In the genomic region with DNA sequence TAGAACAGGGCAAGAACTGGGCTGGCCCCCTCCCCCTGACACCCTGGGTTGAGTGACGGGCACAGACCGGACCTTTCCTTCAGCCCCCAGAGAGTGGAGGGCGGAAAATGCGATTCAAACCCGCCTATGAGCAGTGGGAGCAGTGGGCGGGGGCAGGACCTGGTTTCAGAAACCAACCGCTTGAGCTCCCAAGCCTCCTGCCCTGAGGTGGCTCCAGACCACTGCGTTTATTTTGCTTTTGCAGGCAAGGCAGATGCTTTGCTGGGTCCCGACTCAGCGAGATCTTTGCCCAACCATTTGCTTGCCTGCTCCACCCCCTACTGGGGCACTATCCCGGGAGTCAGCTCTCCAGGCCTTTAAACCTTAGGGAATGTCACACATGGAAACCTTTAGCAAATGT, we compare ENCODE assay signal across 9 mouse cellular contexts. TPM values are rescaled to one million over a fixed set of nuclear protein-coding genes. Genes with fewer than 3 reads are reported as not detected.
DNase-seq lines count a peak whose midpoint lies in the region; ATAC-seq and TF ChIP-seq lines count a peak whose summit lies in the region.
"Had no signal": no experiment of that assay in that cellular context is flagged by ENCODE, and none has a peak within 500 bp of the region (broad histone marks: within the 10 kb centered on the region; RNA-seq: fewer than 3 reads in every experiment).

No protein-coding gene starts in this region.

- H3K36me3 ChIP-seq in forebrain, embryonic 10.5 days (replicated peaks) = no peaks in the 10 kb centered on the region
- no peaks in the 10 kb centered on the region for H3K36me3 ChIP-seq in forebrain, postnatal 0 days (ENCODE audit: insufficient read depth)
- H3K36me3 ChIP-seq in embryonic facial prominence, embryonic 10.5 days (replicated peaks) = no peaks in the 10 kb centered on the region
- H3K36me3 ChIP-seq in heart, embryonic 16.5 days (ENCODE audit: control insufficient read depth, insufficient read depth) = no peaks in the 10 kb centered on the region
- H3K36me3 ChIP-seq in limb, embryonic 11.5 days (ENCODE audit: control insufficient read depth, insufficient read depth, low read length) = no peaks in the 10 kb centered on the region

- peaks cover 100% of the 10 kb centered on the region for H3K27me3 ChIP-seq in forebrain, embryonic 10.5 days (ENCODE audit: poor library complexity, severe bottlenecking)
- H3K27me3 ChIP-seq in forebrain, postnatal 0 days (ENCODE audit: insufficient read depth, low read length) = peaks cover 80% of the 10 kb centered on the region
- peaks cover 99% of the 10 kb centered on the region for H3K27me3 ChIP-seq in embryonic facial prominence, embryonic 10.5 days (replicated peaks; ENCODE audit: low read depth, poor library complexity, severe bottlenecking)
- H3K27me3 ChIP-seq in heart, embryonic 16.5 days (ENCODE audit: control insufficient read depth, insufficient read depth, low read length) = peaks cover 72% of the 10 kb centered on the region
- H3K27me3 ChIP-seq in limb, embryonic 11.5 days (ENCODE audit: control insufficient read depth, insufficient read depth, low read length) = no peaks in the 10 kb centered on the region

- 0% methylated on average over 11 of the region's 11 CpGs for WGBS in forebrain, embryonic 10.5 days
- 4% methylated on average over 11 of the region's 11 CpGs for WGBS in forebrain, postnatal 0 days
- WGBS in embryonic facial prominence, embryonic 10.5 days = 0% methylated on average over 11 of the region's 11 CpGs
- 2% methylated on average over 11 of the region's 11 CpGs for WGBS in heart, embryonic 16.5 days
- 0% methylated on average over 11 of the region's 11 CpGs for WGBS in limb, embryonic 11.5 days

- no peak overlapping the region for H3K4me2 ChIP-seq in forebrain, postnatal 0 days (ENCODE audit: low read depth)
- peak overlapping the region; percentile 53 for H3K4me2 ChIP-seq in heart, embryonic 16.5 days (ENCODE audit: low read depth, low read length)
- H3K4me2 ChIP-seq in limb, embryonic 11.5 days (ENCODE audit: low read depth, severe bottlenecking) = peak overlapping the region; percentile 65

- ATAC-seq in forebrain, postnatal 0 days = no peak
- ATAC-seq in heart, embryonic 16.5 days (replicated peaks; ENCODE audit: extremely low read depth, insufficient read depth, low FRiP score) = no peak
- peak; percentile 27 for ATAC-seq in limb, embryonic 11.5 days (ENCODE audit: insufficient number of reproducible peaks, low FRiP score, low TSS enrichment, low read depth)

- TF ChIP-seq CTCF in forebrain, postnatal 0 days (IDR thresholded peaks at IDR 0.05; ENCODE audit: low read depth) = no peak

- DNase-seq in forebrain, embryonic 10.5 days (ENCODE audit: extremely low spot score, low spot score) = peak; percentile 55
- DNase-seq in forebrain, postnatal 0 days = no peak
- DNase-seq in embryonic facial prominence, embryonic 10.5 days (ENCODE audit: low spot score) = peak; percentile 86
- DNase-seq in limb, embryonic 11.5 days (ENCODE audit: low spot score) = peak; percentile 85
- DNase-seq in testis, postnatal 10 days (ENCODE audit: low spot score) = peak; percentile 75
- DNase-seq in natural killer cell, adult 2 months (ENCODE audit: low spot score in 2 of 2) = no peak
- DNase-seq in Muller cell, postnatal 12 days (ENCODE audit: inconsistent ontology term) = no peak

- H3K4me1 ChIP-seq in forebrain, embryonic 10.5 days = peaks cover 71% of the 10 kb centered on the region
- peaks cover 13% of the 10 kb centered on the region; the same call in 1 of the 2 replicates for H3K4me1 ChIP-seq in forebrain, postnatal 0 days (ENCODE audit: insufficient read depth)
- peaks cover 58% of the 10 kb centered on the region for H3K4me1 ChIP-seq in embryonic facial prominence, embryonic 10.5 days
- H3K4me1 ChIP-seq in heart, embryonic 16.5 days (ENCODE audit: control insufficient read depth, insufficient read depth, low read length) = peaks cover 20% of the 10 kb centered on the region
- H3K4me1 ChIP-seq in limb, embryonic 11.5 days (ENCODE audit: control insufficient read depth, insufficient read depth, low read length) = peaks cover 23% of the 10 kb centered on the region

- H3K27ac ChIP-seq in forebrain, embryonic 10.5 days = peak overlapping the region; percentile 87
- no peak overlapping the region for H3K27ac ChIP-seq in forebrain, postnatal 0 days (ENCODE audit: low read depth, low read length)
- H3K27ac ChIP-seq in embryonic facial prominence, embryonic 10.5 days (replicated peaks) = peak overlapping the region; percentile 96
- no peak overlapping the region for H3K27ac ChIP-seq in heart, embryonic 16.5 days (ENCODE audit: low read length)
- peak overlapping the region; percentile 99 for H3K27ac ChIP-seq in limb, embryonic 11.5 days (replicated peaks; ENCODE audit: low read depth, low read length)

- peak overlapping the region; percentile 59 for H3K4me3 ChIP-seq in forebrain, embryonic 10.5 days
- no peak overlapping the region for H3K4me3 ChIP-seq in forebrain, postnatal 0 days (ENCODE audit: low read depth, low read length)
- peak overlapping the region; percentile 80 for H3K4me3 ChIP-seq in embryonic facial prominence, embryonic 10.5 days
- peak overlapping the region; percentile 2 for H3K4me3 ChIP-seq in heart, embryonic 16.5 days (ENCODE audit: low read length)
- H3K4me3 ChIP-seq in limb, embryonic 11.5 days (ENCODE audit: low read depth, low read length) = peak overlapping the region; percentile 89
- H3K4me3 ChIP-seq: myocyte had no signal

- H3K9ac ChIP-seq in forebrain, postnatal 0 days = no peak overlapping the region
- H3K9ac ChIP-seq in heart, embryonic 16.5 days (ENCODE audit: low read length) = peak overlapping the region; percentile 53; the same call in 1 of the 2 replicates
- H3K9ac ChIP-seq in limb, embryonic 11.5 days (ENCODE audit: low read length) = peak overlapping the region; percentile 74

- no peaks in the 10 kb centered on the region for H3K9me3 ChIP-seq in forebrain, embryonic 10.5 days
- H3K9me3 ChIP-seq in forebrain, postnatal 0 days (ENCODE audit: low read length) = no peaks in the 10 kb centered on the region
- H3K9me3 ChIP-seq in embryonic facial prominence, embryonic 10.5 days = no peaks in the 10 kb centered on the region
- H3K9me3 ChIP-seq in heart, embryonic 16.5 days (replicated peaks; ENCODE audit: control insufficient read depth, low read length) = no peaks in the 10 kb centered on the region
- no peaks in the 10 kb centered on the region for H3K9me3 ChIP-seq in limb, embryonic 11.5 days (ENCODE audit: control insufficient read depth, low read length)

RNA-seq across cellular contexts. Expression of a gene that starts 2.2 kb away (rescaled TPM):
- polyA plus RNA-seq in forebrain, embryonic 10.5 days (2016; fragmentation: Nextera tagmentation; extraction: Ambion mirVana) = 20.2 and 23.5 TPM in 2 replicates
- total RNA-seq in forebrain, postnatal 0 days (2014; rRNA removed) = 43.9 and 49.9 TPM in 2 replicates
- polyA plus RNA-seq in forebrain, postnatal 0 days (2015; fragmentation: Nextera tagmentation; extraction: Ambion mirVana) = 10.0 and 14.0 TPM in 2 replicates
- 44.2 and 56.6 TPM in 2 replicates for polyA plus RNA-seq in embryonic facial prominence, embryonic 10.5 days (2016; fragmentation: Nextera tagmentation; extraction: Ambion mirVana)
- 11.6 and 17.2 TPM in 2 replicates for polyA plus RNA-seq in heart, embryonic 16.5 days (2015; fragmentation: Nextera tagmentation; extraction: Ambion mirVana)
- polyA plus RNA-seq in limb, embryonic 11.5 days (2014; fragmentation: Nextera tagmentation; extraction: Ambion mirVana) = 124 and 138 TPM in 2 replicates

Comparison
In these comparisons a context has a peak if more than half of its experiments do, and no peak if none do; other contexts are left out.
1. DNase-seq: peak in forebrain, embryonic 10.5 days (single experiment), embryonic facial prominence, embryonic 10.5 days (single experiment), limb, embryonic 11.5 days (single experiment) and testis, postnatal 10 days (single experiment); none in forebrain, postnatal 0 days (single experiment), natural killer cell, adult 2 months (0 of 2) and Muller cell, postnatal 12 days (single experiment).
2. H3K27ac ChIP-seq: peak in forebrain, embryonic 10.5 days (single experiment), embryonic facial prominence, embryonic 10.5 days (single experiment) and limb, embryonic 11.5 days (single experiment); none in forebrain, postnatal 0 days (single experiment) and heart, embryonic 16.5 days (single experiment).